Mouse (Mus musculus): ENCODE data around the gene Ccer1. TPM values are rescaled to one million over a fixed set of nuclear protein-coding genes. Genes with fewer than 3 reads are reported as not detected.

The Ccer1 gene
- polyA plus RNA-seq (2015; fragmentation: Nextera tagmentation; extraction: Ambion mirVana), result not detected in 2 replicates

GRCm38 (mm10) chr10:97692913-97693312 is at the start of gene Ccer1:
Gene Ccer1, plus strand, starts transcription at chr10:97693059.

GRCm38 (mm10) chr10:97643768-97644167 is 49.1 kb upstream of the Ccer1 start, which contains the start of gene Epyc:
Gene Epyc, plus strand, starts transcription at chr10:97644068.

GRCm38 (mm10) chr10:97726655-97727054 is 33.8 kb downstream of the Ccer1 start, which contains the start of gene C030005K15Rik:
Gene C030005K15Rik, minus strand, starts transcription at chr10:97726755.

Other genes starting within 250 kb of the Ccer1 start
- gene Dcn, start 213.4 kb upstream of the Ccer1 start, polyA plus RNA-seq (2015; fragmentation: Nextera tagmentation; extraction: Ambion mirVana), result 93.8 and 120 TPM in 2 replicates
- 9.9 and 13.8 TPM in 2 replicates for gene Lum, start 127.9 kb upstream of the Ccer1 start, polyA plus RNA-seq (2015; fragmentation: Nextera tagmentation; extraction: Ambion mirVana)
- gene Kera, start 86.2 kb upstream of the Ccer1 start, polyA plus RNA-seq (2015; fragmentation: Nextera tagmentation; extraction: Ambion mirVana), result 0.09 TPM in 1 of 2 replicates, not detected in the other
- gene Epyc, start 49.0 kb upstream of the Ccer1 start, polyA plus RNA-seq (2015; fragmentation: Nextera tagmentation; extraction: Ambion mirVana), result 0.13 and 0.32 TPM in 2 replicates
- not detected in 2 replicates for gene C030005K15Rik, start 33.7 kb downstream of the Ccer1 start, polyA plus RNA-seq (2015; fragmentation: Nextera tagmentation; extraction: Ambion mirVana)